Mouse (Mus musculus) C2C12 (cell line): ENCODE measurements around the gene Urb1.

Experiments used
- CTCF ChIP-seq: IDR thresholded peaks from one replicate; pipeline ENCODE4 v1.5.1; 2011; ENCODE audit not compliant: control insufficient read depth, insufficient read depth, insufficient read length
- MYOD1 ChIP-seq: IDR thresholded peaks from one replicate; pipeline ENCODE4 v1.6.1; 2011; ENCODE audit warnings: low read depth; ENCODE audit not compliant: control insufficient read depth, insufficient read length

- no peak for TF ChIP-seq CTCF
- TF ChIP-seq MYOD1 = no peak
Observed at GRCm38 (mm10) chr16:90703646-90704045, 106.6 kb downstream of the Urb1 start.
